Mouse (Mus musculus): ENCODE measurements at regions not wholly inside any gene's neighbourhood (a gene's known extent, or its start where the extent isn't known, plus 50 kb on each side); places are given as distances from the start of the nearest gene placed in this dataset.
A peak's percentile ranks its signal among the peaks of the same experiment; 100 is the strongest.

DNA sequence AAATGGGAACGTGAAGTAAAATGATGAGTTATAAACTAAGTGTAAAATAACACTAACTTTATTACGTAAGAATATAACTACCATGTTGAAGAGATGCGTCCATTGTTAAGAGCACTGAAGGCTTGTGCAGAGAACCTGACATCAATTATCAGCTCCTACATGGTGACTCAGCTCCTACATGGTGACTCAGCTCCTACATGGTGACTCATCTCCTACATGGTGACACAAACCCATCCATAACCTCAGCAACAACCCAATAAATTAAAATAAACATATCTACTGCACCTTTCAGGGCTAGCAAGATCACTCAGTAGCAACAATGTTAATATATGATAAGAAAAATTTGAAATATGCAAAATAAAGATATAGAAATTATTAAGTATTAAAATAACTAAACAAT, 125.5 kb upstream of the Cdh12 start:
- TF ChIP-seq USF1 (IDR thresholded peaks at IDR 0.05; ENCODE audit: low read depth, low read length) = no peak
- no peak for TF ChIP-seq POLR2AphosphoS5 (IDR thresholded peaks at IDR 0.05; ENCODE audit: borderline replicate concordance, low read depth, low read length)
- TF ChIP-seq JUND (IDR thresholded peaks at IDR 0.05; ENCODE audit: low read depth, low read length) = peak; percentile 82
- TF ChIP-seq TAL1 (IDR thresholded peaks at IDR 0.05; ENCODE audit: low read length) = no peak
- TF ChIP-seq MEF2A (IDR thresholded peaks at IDR 0.05; ENCODE audit: extremely low read depth, insufficient replicate concordance, low read depth, low read length, poor library complexity, severe bottlenecking) = no peak
- peak; percentile 52 to 62; a peak in 3 of 4 replicates for TF ChIP-seq EP300 (IDR thresholded peaks at IDR 0.05; ENCODE audit: low read depth in 1 of 2, low read length in 2 of 2)
- TF ChIP-seq MXI1 (IDR thresholded peaks at IDR 0.05; ENCODE audit: low read depth, low read length) = no peak
- TF ChIP-seq MYC (IDR thresholded peaks at IDR 0.05; ENCODE audit: low read depth, low read length) = no peak
- no peak for TF ChIP-seq ZKSCAN1 (IDR thresholded peaks at IDR 0.05; ENCODE audit: low read depth, low read length)
- TF ChIP-seq ETS1 (IDR thresholded peaks at IDR 0.05; ENCODE audit: low read depth, low read length) = peak; percentile 86
- no peak for TF ChIP-seq TCF12 (IDR thresholded peaks at IDR 0.05; ENCODE audit: low read depth, low read length)
- H3K27me3 ChIP-seq (ENCODE audit: control insufficient read depth in 1 of 2, insufficient read depth in 2 of 2, low read length in 2 of 2) = no peaks in the 10 kb centered on the region

More for the DNA sequence above, 125.5 kb upstream of the Cdh12 start:
- H3K4me3 ChIP-seq (ENCODE audit: control insufficient read depth in 1 of 2, insufficient read depth in 1 of 2, low read depth in 2 of 2, low read length in 2 of 2) = no peak overlapping the region
- no peak overlapping the region for H3K9ac ChIP-seq (ENCODE audit: control insufficient read depth, low read depth, low read length, poor library complexity, severe bottlenecking)
- H3K9me3 ChIP-seq (replicated peaks; ENCODE audit: insufficient read depth, low read length) = no peaks in the 10 kb centered on the region
- H3K36me3 ChIP-seq (ENCODE audit: control insufficient read depth in 1 of 2, insufficient read depth in 2 of 2, low read length in 2 of 2) = no peaks in the 10 kb centered on the region
- DNase-seq (ENCODE audit: low read depth, low spot score) = peak; percentile 70
- H3K27ac ChIP-seq (ENCODE audit: control insufficient read depth, low read depth, low read length) = no peak overlapping the region
- no peaks in the 10 kb centered on the region for H3K4me1 ChIP-seq (ENCODE audit: control insufficient read depth in 1 of 2, insufficient read depth in 2 of 2, low read length in 2 of 2)
- no peaks in the 10 kb centered on the region for H3K79me2 ChIP-seq (ENCODE audit: control insufficient read depth, insufficient read depth, low read length, poor library complexity)
